Mouse (Mus musculus) stomach, embryonic 14.5 days (tissue): ENCODE data around the gene Gimap8. TPM values are rescaled to one million over a fixed set of nuclear protein-coding genes. Genes with fewer than 3 reads are reported as not detected.
A peak's percentile ranks its signal among the peaks of the same experiment; 100 is the strongest.
"Not testable (repeated sequence)": the region's sequence is repeated elsewhere in the genome, so short reads cannot be mapped to it uniquely, and the experiment has no call there.

Experiments used
- ATAC-seq: fragments of 200-750 bp; cut with Nextera tagmentation; 2 replicates; pipeline ENCODE4 v1.8.0; 2017; ENCODE audit warnings: low read depth, moderate TSS enrichment; ENCODE audit not compliant: insufficient number of reproducible peaks, insufficient read depth, low FRiP score
- H3K27ac ChIP-seq: fragments of 300-500 bp; sonication (generic); 2 replicates; pipeline ENCODE4 v1.5.1; 2014; ENCODE audit warnings: mild to moderate bottlenecking, low read length, moderate library complexity, mixed read lengths
- H3K27me3 ChIP-seq: fragments of 300-500 bp; sonication (generic); 2 replicates; pipeline ENCODE4 v1.6.1; 2014; ENCODE audit warnings: low read length, control low read depth, mixed read lengths; ENCODE audit not compliant: control insufficient read depth, insufficient read depth
- H3K36me3 ChIP-seq: fragments of 300-500 bp; sonication (generic); 2 replicates; pipeline ENCODE4 v1.6.1; 2014; ENCODE audit warnings: mild to moderate bottlenecking, control low read depth, low read length, moderate library complexity, mixed read lengths; ENCODE audit not compliant: control insufficient read depth, insufficient read depth
- H3K4me1 ChIP-seq: fragments of 300-500 bp; sonication (generic); 2 replicates; pipeline ENCODE4 v1.6.1; 2014; ENCODE audit warnings: low read length, control low read depth, mixed read lengths; ENCODE audit not compliant: control insufficient read depth, insufficient read depth
- H3K4me2 ChIP-seq: fragments of 300-500 bp; sonication (generic); replicated peaks from 2 replicates; pipeline ENCODE4 v1.6.1; 2014; ENCODE audit warnings: low read depth, low read length, control low read depth
- H3K4me3 ChIP-seq: fragments of 300-500 bp; sonication (generic); 2 replicates; pipeline ENCODE4 v1.5.1; 2014; ENCODE audit warnings: low read depth, low read length, control low read depth
- H3K9ac ChIP-seq: fragments of 300-500 bp; sonication (generic); replicated peaks from 2 replicates; pipeline ENCODE4 v1.6.1; 2014; ENCODE audit warnings: low read depth, mild to moderate bottlenecking, control low read depth, low read length, moderate library complexity, mixed read lengths
- H3K9me3 ChIP-seq: fragments of 300-500 bp; sonication (generic); 2 replicates; pipeline ENCODE4 v1.6.1; 2016; ENCODE audit warnings: low read depth, low read length, control low read depth; ENCODE audit not compliant: control insufficient read depth
- WGBS: fragments of 180-500 bp; shearing (Covaris S2); extraction: QIAGEN DNeasy Blood & Tissue Kit; methylation state at CpG from one replicate; pipeline ENCODE4 v1.1.7; 2014; 5-methylcytosine and 5-hydroxymethylcytosine counted together
- polyA plus RNA-seq: library from polyadenylated mRNA; unstranded; fragments of >200 nt; fragmentation: Nextera tagmentation; extraction: Ambion mirVana; gene quantifications from 2 replicates; pipeline ENCODE4 v1.2.1, GENCODE M21; 2014

Gimap8 gene
- polyA plus RNA-seq, 1 experiment from 2014 or later = 0.43 TPM

- H3K4me1 ChIP-seq = 0 out of 2 replicates have a peak, but pooled peaks cover 2% of the 10 kb centered on the region
- H3K4me3 ChIP-seq = no peak overlapping the region
- no peaks in the 10 kb centered on the region for H3K36me3 ChIP-seq
- no peaks in the 10 kb centered on the region for H3K9me3 ChIP-seq
- ATAC-seq = no peak
- H3K27ac ChIP-seq = no peak overlapping the region
- H3K9ac ChIP-seq = no peak overlapping the region
- no peaks in the 10 kb centered on the region for H3K27me3 ChIP-seq
- 91% methylated on average over 17 of the region's 17 CpGs for WGBS
- H3K4me2 ChIP-seq = no peak overlapping the region
Measured at GRCm38 (mm10) chr6:48677492-48678345, 30.7 kb downstream of the Gimap8 start.

GRCm38 (mm10) chr6:48678391-48678790 lies 31.4 kb downstream of the Gimap8 start:
- Histone ChIP-seq H3K9ac (no peak overlapping the region), H3K27ac (no peak overlapping the region), H3K4me1 (0 out of 2 replicates have a peak, but pooled peaks cover 2% of the 10 kb centered on the region), H3K27me3 (no peaks in the 10 kb centered on the region), H3K4me2 (no peak overlapping the region), H3K9me3 (no peaks in the 10 kb centered on the region), H3K36me3 (no peaks in the 10 kb centered on the region), H3K4me3 (no peak overlapping the region)
- no peak for ATAC-seq
- 65% methylated on average over 4 of the region's 4 CpGs for WGBS

GRCm38 (mm10) chr6:48679701-48680100 lies 32.7 kb downstream of the Gimap8 start:
- H3K9ac ChIP-seq = no peak overlapping the region
- H3K4me1 ChIP-seq = 0 out of 2 replicates have a peak, but pooled peaks cover 2% of the 10 kb centered on the region
- ATAC-seq = no peak
- H3K9me3 ChIP-seq = no peaks in the 10 kb centered on the region
- H3K4me3 ChIP-seq = no peak overlapping the region
- H3K36me3 ChIP-seq = no peaks in the 10 kb centered on the region
- 79% methylated on average over 6 of the region's 6 CpGs for WGBS
- no peak overlapping the region for H3K27ac ChIP-seq
- no peak overlapping the region for H3K4me2 ChIP-seq
- no peaks in the 10 kb centered on the region for H3K27me3 ChIP-seq

GRCm38 (mm10) chr6:48680421-48680820 lies 33.4 kb downstream of the Gimap8 start:
- H3K4me1 ChIP-seq = 0 out of 2 replicates have a peak, but pooled peaks cover 2% of the 10 kb centered on the region
- no peak for ATAC-seq
- no peak overlapping the region for H3K27ac ChIP-seq
- H3K9ac ChIP-seq = no peak overlapping the region
- H3K27me3 ChIP-seq = no peaks in the 10 kb centered on the region
- H3K9me3 ChIP-seq = no peaks in the 10 kb centered on the region
- 75% methylated on average over 5 of the region's 5 CpGs for WGBS
- H3K4me2 ChIP-seq = no peak overlapping the region
- H3K36me3 ChIP-seq = no peaks in the 10 kb centered on the region
- H3K4me3 ChIP-seq = no peak overlapping the region

GRCm38 (mm10) chr6:48681472-48682090 lies 34.5 kb downstream of the Gimap8 start:
- no peak overlapping the region for H3K4me3 ChIP-seq
- H3K4me1 ChIP-seq = no peaks in the 10 kb centered on the region
- no peak overlapping the region for H3K27ac ChIP-seq
- ATAC-seq = no peak
- 67% methylated on average over 3 of the region's 3 CpGs for WGBS
- no peaks in the 10 kb centered on the region for H3K9me3 ChIP-seq
- H3K9ac ChIP-seq = no peak overlapping the region
- no peaks in the 10 kb centered on the region for H3K36me3 ChIP-seq
- H3K4me2 ChIP-seq = no peak overlapping the region
- H3K27me3 ChIP-seq = no peaks in the 10 kb centered on the region

GRCm38 (mm10) chr6:48682271-48682670 lies 35.2 kb downstream of the Gimap8 start:
- Histone ChIP-seq H3K9ac (no peak overlapping the region), H3K9me3 (no peaks in the 10 kb centered on the region), H3K36me3 (no peaks in the 10 kb centered on the region), H3K4me1 (no peaks in the 10 kb centered on the region), H3K27ac (no peak overlapping the region), H3K4me2 (no peak overlapping the region), H3K4me3 (no peak overlapping the region), H3K27me3 (no peaks in the 10 kb centered on the region)
- no peak for ATAC-seq
- 73% methylated on average over 4 of the region's 4 CpGs for WGBS

GRCm38 (mm10) chr6:48683263-48683821 lies 36.3 kb downstream of the Gimap8 start:
- WGBS = 96% methylated on average over 3 of the region's 4 CpGs
- H3K4me2 ChIP-seq, ATAC-seq: not testable (repeated sequence)

GRCm38 (mm10) chr6:48684319-48684718 lies 37.3 kb downstream of the Gimap8 start, which contains the start of gene Gimap4:
Gene Gimap4 (plus strand): TSS chr6:48684549.
- no peaks in the 10 kb centered on the region for H3K36me3 ChIP-seq
- WGBS = 69% methylated on average over 5 of the region's 5 CpGs
- H3K4me3 ChIP-seq = no peak within 1 kb of the TSS
- no peaks in the 10 kb centered on the region for H3K4me1 ChIP-seq
- no peak for ATAC-seq
- H3K27me3 ChIP-seq = no peaks in the 10 kb centered on the region
- H3K9ac ChIP-seq = no peak within 1 kb of the TSS
- 0 out of 2 replicates have a peak within 1 kb of the TSS, but pooled peaks have one; percentile 5 for H3K4me2 ChIP-seq
- H3K9me3 ChIP-seq = no peaks in the 10 kb centered on the region
- peak within 1 kb of the TSS; percentile 3; the same call in 1 of the 2 replicates for H3K27ac ChIP-seq

More at GRCm38 (mm10) chr6:48683263-48683821, 36.3 kb downstream of the Gimap8 start:
- not testable (repeated sequence) for H3K9me3 ChIP-seq, H3K9ac ChIP-seq, H3K36me3 ChIP-seq, H3K4me3 ChIP-seq, H3K4me1 ChIP-seq, H3K27me3 ChIP-seq, H3K27ac ChIP-seq
